Mouse (Mus musculus) MEL (cell line): Measurements from ENCODE around the gene Sox30. TPM values are rescaled to one million over a fixed set of nuclear protein-coding genes. Genes with fewer than 3 reads are reported as not detected.

Source experiments
- DNase-seq: peaks from one replicate; pipeline ENCODE4 v3.0.0; 2011; ENCODE audit warnings: low read depth, low spot score
- H3K27ac ChIP-seq: 2 replicates; pipeline ENCODE4 v1.5.1; 2012; ENCODE audit warnings: low read depth, mild to moderate bottlenecking, control low read depth, low read length, moderate library complexity; ENCODE audit not compliant: control insufficient read depth
- H3K27me3 ChIP-seq, 2 experiments: fragments of 150-350 bp in 1 of 2; sonication (generic) in 1 of 2; 2 replicates each; pipeline ENCODE4 v1.6.1; 2012; ENCODE audit warnings: low read length in 2 of 2, mild to moderate bottlenecking in 2 of 2, improper control_type of control experiment in 1 of 2, moderate library complexity in 1 of 2; ENCODE audit not compliant: insufficient read depth in 2 of 2, control insufficient read depth in 1 of 2
- H3K36me3 ChIP-seq, 2 experiments: 2 replicates each; pipeline ENCODE4 v1.6.1; 2012 to 2014; ENCODE audit warnings: low read length in 2 of 2, improper control_type of control experiment in 1 of 2, inconsistent platforms in 1 of 2, mild to moderate bottlenecking in 1 of 2; ENCODE audit not compliant: insufficient read depth in 2 of 2, control insufficient read depth in 1 of 2
- H3K4me1 ChIP-seq, 2 experiments: fragments of 150-350 bp in 1 of 2; sonication (generic) in 1 of 2; 2 replicates each; pipeline ENCODE4 v1.6.1; 2012; ENCODE audit warnings: low read length in 2 of 2, improper control_type of control experiment in 1 of 2, mild to moderate bottlenecking in 1 of 2; ENCODE audit not compliant: insufficient read depth in 2 of 2, control insufficient read depth in 1 of 2
- H3K4me3 ChIP-seq, 2 experiments: fragments of 150-350 bp in 1 of 2; sonication (generic) in 1 of 2; 2 replicates each; pipeline ENCODE4 v1.5.1; 2012; ENCODE audit warnings: low read depth in 2 of 2, low read length in 2 of 2, mild to moderate bottlenecking in 2 of 2, moderate library complexity in 2 of 2, control low read depth in 1 of 2, improper control_type of control experiment in 1 of 2; ENCODE audit not compliant: control insufficient read depth in 1 of 2, insufficient read depth in 1 of 2
- H3K79me2 ChIP-seq: 2 replicates; pipeline ENCODE4 v1.6.1; 2012; ENCODE audit warnings: mild to moderate bottlenecking, low read length, moderate library complexity; ENCODE audit not compliant: control insufficient read depth, poor library complexity, insufficient read depth
- H3K9ac ChIP-seq: 2 replicates; pipeline ENCODE4 v1.6.1; 2012; ENCODE audit warnings: low read depth, mild to moderate bottlenecking, control low read depth, low read length, moderate library complexity; ENCODE audit not compliant: control insufficient read depth, poor library complexity, severe bottlenecking
- H3K9me3 ChIP-seq: fragments of 150-350 bp; sonication (generic); replicated peaks from 2 replicates; pipeline ENCODE4 v1.6.1; 2012; ENCODE audit warnings: mild to moderate bottlenecking, low read length, improper control_type of control experiment, moderate library complexity; ENCODE audit not compliant: insufficient read depth
- CHD1 ChIP-seq: IDR thresholded peaks from 2 replicates; pipeline ENCODE4 v1.6.1; 2012; ENCODE audit warnings: low read depth, mild to moderate bottlenecking, inconsistent platforms, low read length, improper control_type of control experiment
- CHD2 ChIP-seq: IDR thresholded peaks from 2 replicates; pipeline ENCODE4 v1.6.1; 2011; ENCODE audit warnings: low read length, improper control_type of control experiment
- E2F4 ChIP-seq: IDR thresholded peaks from 2 replicates; pipeline ENCODE4 v1.6.1; 2011; ENCODE audit warnings: low read depth, low read length, improper control_type of control experiment, borderline replicate concordance
- ELF1 ChIP-seq: IDR thresholded peaks from 2 replicates; pipeline ENCODE4 v1.6.1; 2014; ENCODE audit warnings: low read depth, mild to moderate bottlenecking, inconsistent platforms, low read length, improper control_type of control experiment, moderate library complexity
- EP300 ChIP-seq, 2 experiments: IDR thresholded peaks; 2 replicates each; pipeline ENCODE4 v1.6.1; 2011; ENCODE audit warnings: improper control_type of control experiment in 2 of 2, low read length in 2 of 2, low read depth in 1 of 2, mild to moderate bottlenecking in 1 of 2
- ETS1 ChIP-seq: IDR thresholded peaks from 2 replicates; pipeline ENCODE4 v1.6.1; 2012; ENCODE audit warnings: low read depth, mild to moderate bottlenecking, inconsistent platforms, low read length, improper control_type of control experiment, moderate library complexity
- GABPA ChIP-seq: IDR thresholded peaks from 2 replicates; pipeline ENCODE4 v1.6.1; 2012; ENCODE audit warnings: low read depth, mild to moderate bottlenecking, inconsistent platforms, low read length, improper control_type of control experiment, moderate library complexity
- KAT2A ChIP-seq: conservative IDR thresholded peaks from 2 replicates; pipeline ENCODE4 v1.6.1; 2012; ENCODE audit warnings: low read depth, low read length, improper control_type of control experiment, inconsistent platforms
- MAX ChIP-seq: IDR thresholded peaks from 2 replicates; pipeline ENCODE4 v1.6.1; 2011; ENCODE audit warnings: low read length, improper control_type of control experiment
- MAZ ChIP-seq: IDR thresholded peaks from 2 replicates; pipeline ENCODE4 v1.6.1; 2012; ENCODE audit warnings: low read depth, mild to moderate bottlenecking, inconsistent platforms, low read length, improper control_type of control experiment
- MEF2A ChIP-seq: IDR thresholded peaks from 2 replicates; pipeline ENCODE4 v1.6.1; 2014; ENCODE audit warnings: low read depth, mild to moderate bottlenecking, inconsistent platforms, low read length, improper control_type of control experiment; ENCODE audit not compliant: poor library complexity, insufficient replicate concordance, severe bottlenecking; ENCODE audit errors: extremely low read depth
- POLR2AphosphoS2 ChIP-seq: IDR thresholded peaks from 2 replicates; pipeline ENCODE4 v1.6.1; 2011; ENCODE audit warnings: low read length, improper control_type of control experiment
- POLR2AphosphoS5 ChIP-seq: IDR thresholded peaks from 2 replicates; pipeline ENCODE4 v1.6.1; 2012; ENCODE audit warnings: low read depth, borderline replicate concordance, mild to moderate bottlenecking, inconsistent platforms, low read length, moderate library complexity, mixed read lengths
- RAD21 ChIP-seq: IDR thresholded peaks from 2 replicates; pipeline ENCODE4 v1.6.1; 2011; ENCODE audit warnings: mild to moderate bottlenecking, low read depth, low read length, improper control_type of control experiment
- SIN3A ChIP-seq: IDR thresholded peaks from 2 replicates; pipeline ENCODE4 v1.6.1; 2012; ENCODE audit warnings: low read length, improper control_type of control experiment, inconsistent platforms
- SMC3 ChIP-seq: IDR thresholded peaks from 2 replicates; pipeline ENCODE4 v1.6.1; 2011; ENCODE audit warnings: low read depth, low read length, improper control_type of control experiment
- TBP ChIP-seq: IDR thresholded peaks from 2 replicates; pipeline ENCODE4 v1.8.0; 2011; ENCODE audit warnings: low read depth, low read length, improper control_type of control experiment
- TCF12 ChIP-seq: IDR thresholded peaks from 2 replicates; pipeline ENCODE4 v1.6.1; 2014; ENCODE audit warnings: low read depth, mild to moderate bottlenecking, inconsistent platforms, low read length, improper control_type of control experiment, moderate library complexity
- USF1 ChIP-seq: IDR thresholded peaks from 2 replicates; pipeline ENCODE4 v1.6.1; 2014; ENCODE audit warnings: low read depth, mild to moderate bottlenecking, inconsistent platforms, low read length, improper control_type of control experiment, moderate library complexity
- USF2 ChIP-seq, 2 experiments: IDR thresholded peaks; 2 replicates each; pipeline ENCODE4 v1.6.1; 2011 to 2012; ENCODE audit warnings: improper control_type of control experiment in 2 of 2, low read length in 2 of 2, borderline replicate concordance in 1 of 2, inconsistent platforms in 1 of 2, low read depth in 1 of 2, mild to moderate bottlenecking in 1 of 2; ENCODE audit not compliant: insufficient read depth in 1 of 2
- ZC3H11A ChIP-seq: IDR thresholded peaks from 2 replicates; pipeline ENCODE4 v1.6.1; 2012; ENCODE audit warnings: low read depth, mild to moderate bottlenecking, inconsistent platforms, low read length, improper control_type of control experiment
- ZKSCAN1 ChIP-seq: IDR thresholded peaks from 2 replicates; pipeline ENCODE4 v1.6.1; 2012; ENCODE audit warnings: low read depth, mild to moderate bottlenecking, inconsistent platforms, low read length, improper control_type of control experiment, moderate library complexity
- ZNF384 ChIP-seq: IDR thresholded peaks from 2 replicates; pipeline ENCODE4 v1.6.1; 2012; ENCODE audit warnings: low read depth, mild to moderate bottlenecking, inconsistent platforms, low read length, improper control_type of control experiment
- polyA plus RNA-seq, 2 experiments: library from polyadenylated mRNA; stranded (reverse) in 1 of 2; unstranded in 1 of 2; fragments of >175 nt in 1 of 2; fragments of >200 nt in 1 of 2; gene quantifications; 2 replicates each; pipeline versions ENCODE4 v1.2.1 to v1.2.4; 2012; ENCODE audit warnings: low replicate concordance in 2 of 2, low read depth in 1 of 2; ENCODE audit not compliant: insufficient read length in 2 of 2, insufficient read depth in 1 of 2, missing spikeins in 1 of 2
- total RNA-seq: library from RNA; depleted of rRNA; stranded (reverse); fragments of 300-350 nt; gene quantifications from 2 replicates; pipeline ENCODE4 v1.2.3, GENCODE M21; 2012

The Sox30 gene
- total and polyA plus RNA-seq, 3 experiments, result not detected

GRCm38 (mm10) chr11:46022983-46023382, 42.9 kb downstream of the Sox30 start:
- Histone ChIP-seq H3K9me3 (no peaks in the 10 kb centered on the region), H3K79me2 (no peaks in the 10 kb centered on the region), H3K9ac (no peak overlapping the region), H3K4me3 (no peak overlapping the region), H3K27me3 (peaks cover 2% of the 10 kb centered on the region in 2 experiments; a peak in 3 of 4 replicates), H3K4me1 (no peaks in the 10 kb centered on the region), H3K36me3 (no peaks in the 10 kb centered on the region), H3K27ac (no peak overlapping the region)
- no peak for DNase-seq
- TF ChIP-seq MEF2A, result no peak
- no peak for TF ChIP-seq TCF12
- TF ChIP-seq ETS1, result no peak
- no peak for TF ChIP-seq USF1
- TF ChIP-seq SMC3, result no peak
- TF ChIP-seq POLR2AphosphoS5, result no peak
- no peak for TF ChIP-seq E2F4
- TF ChIP-seq TBP, result no peak
- TF ChIP-seq ZNF384, result no peak
- TF ChIP-seq RAD21, result no peak
- TF ChIP-seq ELF1, result no peak
- TF ChIP-seq CHD2, result no peak
- TF ChIP-seq KAT2A, result no peak
- TF ChIP-seq CHD1, result no peak

DNA sequence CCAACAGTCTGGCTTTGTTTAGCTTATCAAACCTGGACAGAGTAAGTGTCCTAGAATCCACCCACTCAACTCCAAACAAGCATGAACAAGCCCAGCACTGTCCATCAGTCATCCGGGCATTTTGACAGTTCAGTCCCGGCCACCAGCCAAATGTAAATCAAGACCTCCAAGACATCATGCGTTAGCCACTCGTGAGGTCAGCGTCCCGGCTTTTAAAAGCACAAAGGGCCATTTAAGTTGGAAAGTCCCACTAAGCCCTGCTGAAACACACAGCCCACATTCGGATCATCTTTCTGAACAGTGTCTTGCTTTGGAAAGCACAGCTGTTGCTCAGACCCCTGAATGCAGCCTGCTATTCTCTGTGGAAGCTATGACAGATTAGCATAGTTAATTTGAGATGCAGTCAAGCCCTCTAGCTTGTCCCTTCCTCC, 45.9 kb downstream of the Sox30 start:
- H3K9me3 ChIP-seq, result no peaks in the 10 kb centered on the region
- H3K27ac ChIP-seq, result no peak overlapping the region
- H3K27me3 ChIP-seq, result peaks cover 3 to 7% of the 10 kb centered on the region in 2 experiments; a peak in 3 of 4 replicates
- H3K4me1 ChIP-seq, result no peaks in the 10 kb centered on the region
- H3K36me3 ChIP-seq, result no peaks in the 10 kb centered on the region
- no peak for DNase-seq
- no peak for TF ChIP-seq GABPA
- no peak for TF ChIP-seq TBP
- TF ChIP-seq MAX, result no peak
- TF ChIP-seq MAZ, result no peak
- TF ChIP-seq USF2 (IDR thresholded peaks at IDR 0.05; ENCODE audit: borderline replicate concordance in 1 of 2, insufficient read depth in 1 of 2, low read depth in 1 of 2, low read length in 2 of 2), result no peak
- no peak for TF ChIP-seq ZC3H11A
- no peak for TF ChIP-seq E2F4
- TF ChIP-seq ZKSCAN1, result no peak
- no peak for TF ChIP-seq POLR2AphosphoS2
- no peak for TF ChIP-seq EP300 (IDR thresholded peaks at IDR 0.05; ENCODE audit: low read depth in 1 of 2, low read length in 2 of 2)
- TF ChIP-seq SIN3A, result no peak
- H3K4me3 ChIP-seq, result no peak overlapping the region
- no peaks in the 10 kb centered on the region for H3K79me2 ChIP-seq
- H3K9ac ChIP-seq, result no peak overlapping the region
